ENCODE assay signal across 37 mouse cellular contexts in genomic region chr9:46326694-46327405, GRCm38 (mm10). TPM values are rescaled to one million over a fixed set of nuclear protein-coding genes. Genes with fewer than 3 reads are reported as not detected.
DNase-seq lines count a peak whose midpoint lies in the region; ATAC-seq and TF ChIP-seq lines count a peak whose summit lies in the region.
"Had no signal": no experiment of that assay in that cellular context is flagged by ENCODE, and none has a peak within 500 bp of the region (broad histone marks: within the 10 kb centered on the region; RNA-seq: fewer than 3 reads in every experiment).

No protein-coding gene starts in this region.

- no peak overlapping the region for H3K9ac ChIP-seq in forebrain, embryonic 11.5 days (ENCODE audit: low read length)
- H3K9ac ChIP-seq in forebrain, embryonic 13.5 days = no peak overlapping the region
- H3K9ac ChIP-seq: embryonic facial prominence, embryonic 12.5 days; hindbrain, embryonic 14.5 days; kidney, embryonic 15.5 days; limb, embryonic 13.5 days; lung, embryonic 15.5 days; midbrain, embryonic 13.5 days had no signal

- H3K9me3 ChIP-seq in forebrain, embryonic 11.5 days (ENCODE audit: control insufficient read depth, low read length) = no peaks in the 10 kb centered on the region
- no peaks in the 10 kb centered on the region for H3K9me3 ChIP-seq in forebrain, embryonic 13.5 days (replicated peaks)
- H3K9me3 ChIP-seq: embryonic facial prominence, embryonic 12.5 days; G1E; kidney, embryonic 15.5 days; limb, embryonic 13.5 days; lung, embryonic 15.5 days; midbrain, embryonic 13.5 days had no signal

- TF ChIP-seq CTCF in layer of hippocampus, adult 2 months (conservative IDR thresholded peaks at IDR 0.05) = peak; percentile 42

- no peak overlapping the region for H3K27ac ChIP-seq in forebrain, embryonic 11.5 days (ENCODE audit: low read depth, low read length)
- H3K27ac ChIP-seq in forebrain, embryonic 13.5 days = no peak overlapping the region
- no peak overlapping the region for H3K27ac ChIP-seq in layer of hippocampus, adult 2 months
- H3K27ac ChIP-seq: embryonic facial prominence, embryonic 12.5 days; hindbrain, embryonic 14.5 days; kidney, embryonic 15.5 days; limb, embryonic 13.5 days; lung, embryonic 15.5 days had no signal

- ATAC-seq in forebrain, embryonic 11.5 days (replicated peaks; ENCODE audit: low FRiP score) = no peak
- ATAC-seq in forebrain, embryonic 13.5 days = no peak
- ATAC-seq: CD4-positive, CD25-positive, alpha-beta regulatory T cell, adult 4 months; inflammation-experienced regulatory T-cells, adult 6 months; midbrain, embryonic 13.5 days had no signal

- DNase-seq in forebrain, embryonic 11.5 days (ENCODE audit: low spot score) = peak; percentile 43
- no peak for DNase-seq in layer of hippocampus, adult 2 months (ENCODE audit: low spot score in 2 of 2)
- DNase-seq in layer of hippocampus, adult 8-10 months (ENCODE audit: low spot score in 2 of 2) = no peak
- DNase-seq in ES-CJ7 (ENCODE audit: low read depth, low spot score) = peak; percentile 45
- no peak for DNase-seq in c-Kit-positive CD71-positive TER-119-positive erythroid progenitor cells, embryonic 14.5 days (ENCODE audit: low spot score)
- no peak for DNase-seq in B cell, adult 2 months
- DNase-seq: cerebellum, adult 8-10 months; gastrocnemius, postnatal 10 days; heart, postnatal 36 days; kidney, adult 11 months; right cerebral cortex, postnatal 25 days; thymus, adult 18-20 months; thymus, postnatal 25 days had no signal

- peaks cover 11% of the 10 kb centered on the region; the same call in 1 of the 2 replicates for H3K4me1 ChIP-seq in forebrain, embryonic 11.5 days (replicated peaks; ENCODE audit: control insufficient read depth, insufficient read depth, low read length)
- peaks cover 28% of the 10 kb centered on the region for H3K4me1 ChIP-seq in forebrain, embryonic 13.5 days

- 0 out of 2 replicates have a peak, but pooled peaks cover 3% of the 10 kb centered on the region for H3K27me3 ChIP-seq in forebrain, embryonic 11.5 days (ENCODE audit: control insufficient read depth, insufficient read depth, low read length)
- H3K27me3 ChIP-seq in forebrain, embryonic 13.5 days = peaks cover 6% of the 10 kb centered on the region; the same call in 1 of the 2 replicates
- H3K27me3 ChIP-seq: embryonic facial prominence, embryonic 12.5 days; kidney, embryonic 15.5 days; midbrain, embryonic 13.5 days had no signal

- H3K4me2 ChIP-seq in forebrain, embryonic 11.5 days (ENCODE audit: low read depth, low read length, severe bottlenecking) = no peak overlapping the region
- H3K4me2 ChIP-seq in forebrain, embryonic 13.5 days = no peak overlapping the region
- H3K4me2 ChIP-seq: embryonic facial prominence, embryonic 12.5 days; heart, embryonic 11.5 days; hindbrain, embryonic 14.5 days; kidney, embryonic 15.5 days; limb, embryonic 13.5 days; liver, embryonic 11.5 days; lung, embryonic 15.5 days; midbrain, embryonic 13.5 days had no signal

- WGBS in forebrain, embryonic 11.5 days = 92% methylated on average over 11 of the region's 11 CpGs
- WGBS in forebrain, embryonic 13.5 days = 88% methylated on average over 11 of the region's 11 CpGs

- H3K36me3 ChIP-seq in forebrain, embryonic 11.5 days (ENCODE audit: control insufficient read depth, insufficient read depth, low read length) = no peaks in the 10 kb centered on the region; the same call in 1 of the 2 replicates
- H3K36me3 ChIP-seq in forebrain, embryonic 13.5 days (ENCODE audit: poor library complexity, severe bottlenecking) = no peaks in the 10 kb centered on the region
- H3K36me3 ChIP-seq: embryonic facial prominence, embryonic 12.5 days; G1E; kidney, embryonic 15.5 days; limb, embryonic 13.5 days; lung, embryonic 15.5 days; midbrain, embryonic 13.5 days had no signal

- H3K4me3 ChIP-seq in forebrain, embryonic 11.5 days (ENCODE audit: low read depth, low read length) = no peak overlapping the region
- no peak overlapping the region for H3K4me3 ChIP-seq in forebrain, embryonic 13.5 days
- no peak overlapping the region for H3K4me3 ChIP-seq in layer of hippocampus, adult 2 months
- H3K4me3 ChIP-seq: embryonic facial prominence, embryonic 12.5 days; kidney, embryonic 15.5 days; limb, embryonic 13.5 days; lung, embryonic 15.5 days; megakaryocyte, embryonic 14.5 days; midbrain, embryonic 13.5 days had no signal

RNA-seq across cellular contexts. Expression of gene 4931429L15Rik, which starts 7.1 kb away (rescaled TPM):
- not detected in 2 replicates for polyA plus RNA-seq in forebrain, embryonic 11.5 days (2014; fragmentation: Nextera tagmentation; extraction: Ambion mirVana)
- not detected in 2 replicates for polyA plus RNA-seq in forebrain, embryonic 13.5 days (2015; fragmentation: Nextera tagmentation; extraction: Ambion mirVana)
- total RNA-seq in layer of hippocampus, adult 2 months (2021) = not detected
- total RNA-seq in layer of hippocampus, adult 8-10 months (2022) = under 1 TPM in 1 of 4 experiments, not detected in 3; 0.31 TPM
- total RNA-seq: adrenal gland, postnatal 14 days; G1E; gastrocnemius, postnatal 10 days; heart, postnatal 36 days; layer of hippocampus, adult 18-20 months; layer of hippocampus, postnatal 25 days; left cerebral cortex, adult 8-10 months; neutrophil, adult 5-6 weeks had no signal
- polyA plus RNA-seq: CD4-positive, CD25-positive, alpha-beta regulatory T cell, adult 4 months; embryonic facial prominence, embryonic 12.5 days; G1E; gonadal fat pad, adult 2 months; heart, embryonic 11.5 days; heart, embryonic 16.5 days; hindbrain, embryonic 14.5 days; inflammation-experienced regulatory T-cells, adult 6 months; kidney, embryonic 15.5 days; limb, embryonic 13.5 days; liver, embryonic 11.5 days; liver, embryonic 16.5 days; lung, embryonic 15.5 days; neural tube, embryonic 11.5 days; stomach, embryonic 16.5 days had no signal

RNA-seq across cellular contexts. Expression of gene Bud13, which starts 44.0 kb away (rescaled TPM):
- polyA plus RNA-seq in forebrain, embryonic 11.5 days (2014; fragmentation: Nextera tagmentation; extraction: Ambion mirVana) = 28.5 and 29.9 TPM in 2 replicates
- polyA plus RNA-seq in forebrain, embryonic 13.5 days (2015; fragmentation: Nextera tagmentation; extraction: Ambion mirVana) = 19.0 and 21.9 TPM in 2 replicates
- total RNA-seq in layer of hippocampus, adult 2 months (2021) = 10 to 100 TPM; 13.5 to 14.4 TPM
- 10 to 100 TPM in 2 of 4 experiments, 1 to 10 TPM in 2; 9.3 to 12.7 (median 11.0) TPM for total RNA-seq in layer of hippocampus, adult 8-10 months (2022)

RNA-seq across cellular contexts. Expression of gene Zpr1, which starts 54.0 kb away (rescaled TPM):
- polyA plus RNA-seq in forebrain, embryonic 11.5 days (2014; fragmentation: Nextera tagmentation; extraction: Ambion mirVana) = 58.6 and 61.4 TPM in 2 replicates
- 60.7 and 65.2 TPM in 2 replicates for polyA plus RNA-seq in forebrain, embryonic 13.5 days (2015; fragmentation: Nextera tagmentation; extraction: Ambion mirVana)
- 10 to 100 TPM; 34.4 to 41.1 TPM for total RNA-seq in layer of hippocampus, adult 2 months (2021)
- total RNA-seq in layer of hippocampus, adult 8-10 months (2022) = 10 to 100 TPM; 38.6 to 52.6 (median 42.0) TPM

RNA-seq across cellular contexts. Expression of gene Apoa5, which starts 58.4 kb away (rescaled TPM):
- polyA plus RNA-seq in forebrain, embryonic 11.5 days (2014; fragmentation: Nextera tagmentation; extraction: Ambion mirVana) = not detected in 2 replicates
- polyA plus RNA-seq in forebrain, embryonic 13.5 days (2015; fragmentation: Nextera tagmentation; extraction: Ambion mirVana) = not detected in 2 replicates
- not detected for total RNA-seq in layer of hippocampus, adult 2 months (2021)
- not detected for total RNA-seq in layer of hippocampus, adult 8-10 months (2022)
- total RNA-seq: gastrocnemius, postnatal 10 days; heart, postnatal 36 days; layer of hippocampus, adult 18-20 months; layer of hippocampus, postnatal 25 days; left cerebral cortex, adult 8-10 months; left cerebral cortex, postnatal 36 days; neutrophil, adult 5-6 weeks had no signal
- polyA plus RNA-seq: CD4-positive, CD25-positive, alpha-beta regulatory T cell, adult 4 months; embryonic facial prominence, embryonic 12.5 days; G1E; heart, embryonic 11.5 days; heart, embryonic 16.5 days; hindbrain, embryonic 14.5 days; inflammation-experienced regulatory T-cells, adult 6 months; kidney, embryonic 15.5 days; limb, embryonic 13.5 days; lung, embryonic 15.5 days; midbrain, embryonic 13.5 days; neural tube, embryonic 11.5 days had no signal

Comparison
In these comparisons a context has a peak if more than half of its experiments do, and no peak if none do; other contexts are left out.
1. DNase-seq: peak in forebrain, embryonic 11.5 days (single experiment) and ES-CJ7 (single experiment); none in layer of hippocampus, adult 2 months (0 of 2), layer of hippocampus, adult 8-10 months (0 of 2), c-Kit-positive CD71-positive TER-119-positive erythroid progenitor cells, embryonic 14.5 days (single experiment) and B cell, adult 2 months (0 of 2).